Mouse (Mus musculus): ENCODE measurements at regions not wholly inside any gene's neighbourhood (a gene's known extent, or its start where the extent isn't known, plus 50 kb on each side); places are given as distances from the start of the nearest gene placed in this dataset.

GRCm38 (mm10) chr19:14724637-14725036 lies 126.8 kb upstream of the Tle4 start:
- TF ChIP-seq CTCF (IDR thresholded peaks at IDR 0.05; ENCODE audit: insufficient read depth, low read depth, low read length) (no peak), POLR2A (IDR thresholded peaks at IDR 0.05; ENCODE audit: insufficient read depth, low read depth, low read length) (no peak)
